Mouse (Mus musculus): ENCODE data around the gene Plrg1. TPM values are rescaled to one million over a fixed set of nuclear protein-coding genes. Genes with fewer than 3 reads are reported as not detected.
A peak's percentile ranks its signal among the peaks of the same experiment; 100 is the strongest.

Gene Plrg1
- polyA plus RNA-seq, 1 experiment from 2014 or later: 145 TPM

DNA sequence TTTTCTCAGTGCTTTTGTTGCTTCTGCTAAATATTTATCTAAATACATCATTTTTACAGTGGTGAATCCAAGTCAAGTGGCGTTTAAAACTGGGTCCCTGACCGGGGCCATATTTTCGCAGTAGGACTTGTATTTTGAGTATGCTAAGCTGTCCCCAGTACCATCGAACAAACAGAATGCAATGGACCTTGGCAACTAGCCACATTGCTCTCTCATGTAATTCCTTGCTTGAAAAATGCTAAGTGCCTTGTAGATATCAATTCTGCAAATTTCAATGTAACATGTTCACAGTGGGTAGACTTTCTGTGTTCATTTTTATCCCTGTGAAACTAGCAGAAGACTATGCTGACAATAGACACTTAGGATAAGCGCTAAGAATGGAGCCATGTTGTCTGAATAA lies 34.1 kb upstream of the Plrg1 start:
- ATAC-seq (no peak), DNase-seq (ENCODE audit: low spot score) (no peak)
- no peaks in the 10 kb centered on the region for H3K36me3 ChIP-seq (ENCODE audit: control insufficient read depth, insufficient read depth, low read length)
- no peaks in the 10 kb centered on the region for H3K27me3 ChIP-seq (replicated peaks; ENCODE audit: control insufficient read depth, insufficient read depth, low read length)
- H3K27ac ChIP-seq (ENCODE audit: low read depth, low read length): no peak overlapping the region
- no peak overlapping the region for H3K9ac ChIP-seq (ENCODE audit: low read length)
- 95% methylated on average over 5 of the region's 5 CpGs for WGBS
- no peaks in the 10 kb centered on the region for H3K4me1 ChIP-seq (ENCODE audit: control insufficient read depth, insufficient read depth, low read length)
- no peak overlapping the region for H3K4me3 ChIP-seq (ENCODE audit: low read depth, low read length)
- H3K4me2 ChIP-seq (ENCODE audit: low read length): no peak overlapping the region
- H3K9me3 ChIP-seq (replicated peaks; ENCODE audit: control insufficient read depth, low read length): no peaks in the 10 kb centered on the region

DNA sequence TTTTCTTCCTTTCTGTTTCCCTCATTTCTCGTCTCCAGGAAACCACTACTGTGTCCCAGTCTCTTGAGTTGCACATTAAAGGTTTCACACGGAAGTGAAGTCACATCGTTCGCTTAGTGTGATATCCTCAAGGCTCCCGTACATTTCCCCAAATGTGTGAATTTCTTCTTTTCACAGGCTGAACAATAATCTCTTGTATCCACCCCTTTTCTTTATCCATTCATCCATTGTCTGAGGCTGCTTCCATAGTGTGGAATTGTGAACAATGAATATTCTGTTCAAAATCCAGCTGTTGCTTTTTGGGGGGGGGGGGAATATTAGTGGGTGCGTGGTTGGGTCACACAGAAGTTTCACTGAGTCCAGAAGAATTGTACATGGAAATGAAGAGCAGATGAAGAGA lies 30.3 kb upstream of the Plrg1 start:
- Histone ChIP-seq H3K4me2 (ENCODE audit: low read length) (no peak overlapping the region), H3K9me3 (replicated peaks; ENCODE audit: control insufficient read depth, low read length) (no peaks in the 10 kb centered on the region), H3K9ac (ENCODE audit: low read length) (no peak overlapping the region), H3K36me3 (ENCODE audit: control insufficient read depth, insufficient read depth, low read length) (no peaks in the 10 kb centered on the region), H3K27ac (ENCODE audit: low read depth, low read length) (no peak overlapping the region), H3K27me3 (replicated peaks; ENCODE audit: control insufficient read depth, insufficient read depth, low read length) (no peaks in the 10 kb centered on the region), H3K4me3 (ENCODE audit: low read depth, low read length) (no peak overlapping the region), H3K4me1 (ENCODE audit: control insufficient read depth, insufficient read depth, low read length) (0 out of 2 replicates have a peak, but pooled peaks cover 2% of the 10 kb centered on the region)
- WGBS: 63% methylated on average over 6 of the region's 6 CpGs
- no peak for DNase-seq (ENCODE audit: low spot score)
- ATAC-seq: no peak

DNA sequence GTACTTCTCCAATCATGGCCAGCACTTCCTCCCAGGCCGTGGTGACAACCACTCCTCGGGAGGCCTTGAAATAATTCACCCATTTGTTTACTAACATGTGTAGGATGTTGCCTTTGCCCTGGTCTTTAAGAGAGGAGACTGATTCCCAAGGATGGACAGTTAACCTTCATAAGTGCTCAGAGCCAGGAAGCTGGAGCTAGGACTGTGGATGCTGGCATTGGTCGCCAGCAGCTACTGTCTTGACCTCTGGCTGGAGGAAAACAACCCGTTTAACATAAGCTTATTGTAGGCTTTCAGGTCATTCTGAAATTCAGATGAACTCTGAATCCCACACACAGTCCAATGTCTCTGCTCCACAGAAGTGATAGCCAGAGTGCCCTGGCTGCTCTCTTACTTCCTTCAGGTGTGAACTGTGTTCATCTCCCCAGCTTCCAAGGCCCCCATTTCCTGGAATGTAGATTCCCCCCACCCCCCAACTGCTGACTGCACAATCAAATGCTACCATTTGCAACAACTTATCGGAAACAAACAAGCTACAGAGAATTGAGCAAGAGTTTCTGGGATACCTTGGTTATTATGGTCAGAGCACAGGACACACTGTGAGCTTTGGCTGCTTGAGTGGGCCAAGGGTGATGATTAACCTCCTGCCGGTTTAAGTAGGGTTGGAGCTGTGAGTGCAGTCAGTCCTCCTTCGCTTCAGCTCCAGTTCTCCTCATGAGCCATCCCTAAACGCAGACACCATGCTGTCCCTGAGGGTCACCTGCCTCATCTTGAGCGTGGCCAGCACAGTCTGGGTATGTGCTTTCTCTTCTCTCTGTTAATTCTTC lies 29.6 kb upstream of the Plrg1 start, which contains the start of gene Fga:
Gene Fga (plus strand): TSS at position 602 of the 827 bp plus-strand sequence.
- WGBS: 77% methylated on average over 9 of the region's 9 CpGs
- no peak for DNase-seq (ENCODE audit: low spot score)
- H3K9me3 ChIP-seq (replicated peaks; ENCODE audit: control insufficient read depth, low read length): no peaks in the 10 kb centered on the region

DNA sequence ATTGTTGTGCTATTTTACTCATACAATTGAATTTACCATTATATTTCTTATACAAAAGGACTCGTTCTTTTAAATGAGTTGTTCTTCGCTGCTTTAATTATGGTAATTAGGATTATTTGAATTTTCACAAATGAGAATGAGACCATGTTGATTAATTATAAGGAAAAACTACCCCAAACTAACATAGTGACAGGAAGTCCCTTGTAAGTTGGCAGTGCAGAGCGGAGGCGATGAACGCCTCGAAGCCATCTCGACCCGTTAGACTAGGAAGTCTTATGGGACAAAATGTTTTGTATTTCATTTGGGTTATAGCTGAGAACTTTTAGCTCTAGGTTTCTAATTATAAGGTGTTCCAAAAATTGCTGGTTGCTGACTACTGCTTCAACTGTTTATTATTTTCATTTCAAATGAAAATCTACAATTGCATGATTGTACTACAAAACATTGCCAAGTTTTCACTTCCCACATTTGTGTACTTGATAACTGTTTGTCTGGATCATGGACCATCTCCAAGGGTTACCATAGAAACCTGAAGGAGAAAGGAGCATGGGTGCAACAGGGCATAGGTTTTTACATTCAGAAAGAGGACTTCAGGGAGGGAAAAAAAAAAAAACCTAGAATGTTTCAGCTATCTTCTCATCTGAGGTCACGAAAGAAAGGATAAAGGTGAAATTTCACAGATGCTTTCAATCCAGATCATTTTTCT lies 27.6 kb upstream of the Plrg1 start:
- H3K4me3 ChIP-seq (ENCODE audit: low read depth, low read length): no peak overlapping the region
- no peaks in the 10 kb centered on the region for H3K9me3 ChIP-seq (replicated peaks; ENCODE audit: control insufficient read depth, low read length)
- H3K9ac ChIP-seq (ENCODE audit: low read length): no peak overlapping the region
- no peaks in the 10 kb centered on the region for H3K27me3 ChIP-seq (replicated peaks; ENCODE audit: control insufficient read depth, insufficient read depth, low read length)
- DNase-seq (ENCODE audit: low spot score) (no peak), ATAC-seq (no peak)
- no peaks in the 10 kb centered on the region for H3K36me3 ChIP-seq (ENCODE audit: control insufficient read depth, insufficient read depth, low read length)
- H3K27ac ChIP-seq (ENCODE audit: low read depth, low read length): no peak overlapping the region
- 56% methylated on average over 9 of the region's 9 CpGs for WGBS
- H3K4me2 ChIP-seq (ENCODE audit: low read length): no peak overlapping the region
- 0 out of 2 replicates have a peak, but pooled peaks cover 2% of the 10 kb centered on the region for H3K4me1 ChIP-seq (ENCODE audit: control insufficient read depth, insufficient read depth, low read length)

More for the DNA sequence above, 29.6 kb upstream of the Plrg1 start, which contains the start of gene Fga:
- no peak within 1 kb of the TSS for H3K9ac ChIP-seq (ENCODE audit: low read length)
- H3K4me3 ChIP-seq (ENCODE audit: low read depth, low read length): no peak within 1 kb of the TSS
- no peaks in the 10 kb centered on the region for H3K36me3 ChIP-seq (ENCODE audit: control insufficient read depth, insufficient read depth, low read length)
- no peak for ATAC-seq
- 0 out of 2 replicates have a peak, but pooled peaks cover 2% of the 10 kb centered on the region for H3K4me1 ChIP-seq (ENCODE audit: control insufficient read depth, insufficient read depth, low read length)
- H3K27ac ChIP-seq (ENCODE audit: low read depth, low read length): no peak within 1 kb of the TSS
- H3K27me3 ChIP-seq (replicated peaks; ENCODE audit: control insufficient read depth, insufficient read depth, low read length): no peaks in the 10 kb centered on the region
- no peak within 1 kb of the TSS for H3K4me2 ChIP-seq (ENCODE audit: low read length)

DNA sequence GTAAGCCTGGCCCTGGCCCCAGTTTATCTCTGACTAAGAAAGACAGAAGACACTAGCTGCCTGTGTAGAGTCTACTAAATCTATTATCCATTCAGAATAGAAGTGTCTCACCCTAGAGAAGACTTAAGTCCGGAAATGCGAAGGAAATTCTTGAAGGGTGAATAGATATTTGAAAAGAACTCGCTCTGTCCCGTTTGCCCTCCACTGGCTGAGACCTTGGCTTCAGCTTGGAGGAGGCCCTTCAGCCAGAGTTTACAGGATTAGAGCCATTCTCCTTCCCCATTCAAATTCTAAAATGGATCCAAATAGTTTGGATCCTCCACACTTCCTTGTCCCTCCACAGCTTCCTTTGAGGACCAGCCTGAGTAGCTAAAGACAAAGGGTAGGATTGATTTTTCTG lies 25.0 kb upstream of the Plrg1 start:
- Histone ChIP-seq H3K36me3 (ENCODE audit: control insufficient read depth, insufficient read depth, low read length) (no peaks in the 10 kb centered on the region), H3K9ac (ENCODE audit: low read length) (no peak overlapping the region), H3K27me3 (replicated peaks; ENCODE audit: control insufficient read depth, insufficient read depth, low read length) (no peaks in the 10 kb centered on the region), H3K4me2 (ENCODE audit: low read length) (no peak overlapping the region), H3K27ac (ENCODE audit: low read depth, low read length) (no peak overlapping the region), H3K9me3 (replicated peaks; ENCODE audit: control insufficient read depth, low read length) (no peaks in the 10 kb centered on the region), H3K4me1 (ENCODE audit: control insufficient read depth, insufficient read depth, low read length) (0 out of 2 replicates have a peak, but pooled peaks cover 2% of the 10 kb centered on the region), H3K4me3 (ENCODE audit: low read depth, low read length) (no peak overlapping the region)
- DNase-seq (ENCODE audit: low spot score) (no peak), ATAC-seq (no peak)
- WGBS: 86% methylated on average over 4 of the region's 4 CpGs

DNA sequence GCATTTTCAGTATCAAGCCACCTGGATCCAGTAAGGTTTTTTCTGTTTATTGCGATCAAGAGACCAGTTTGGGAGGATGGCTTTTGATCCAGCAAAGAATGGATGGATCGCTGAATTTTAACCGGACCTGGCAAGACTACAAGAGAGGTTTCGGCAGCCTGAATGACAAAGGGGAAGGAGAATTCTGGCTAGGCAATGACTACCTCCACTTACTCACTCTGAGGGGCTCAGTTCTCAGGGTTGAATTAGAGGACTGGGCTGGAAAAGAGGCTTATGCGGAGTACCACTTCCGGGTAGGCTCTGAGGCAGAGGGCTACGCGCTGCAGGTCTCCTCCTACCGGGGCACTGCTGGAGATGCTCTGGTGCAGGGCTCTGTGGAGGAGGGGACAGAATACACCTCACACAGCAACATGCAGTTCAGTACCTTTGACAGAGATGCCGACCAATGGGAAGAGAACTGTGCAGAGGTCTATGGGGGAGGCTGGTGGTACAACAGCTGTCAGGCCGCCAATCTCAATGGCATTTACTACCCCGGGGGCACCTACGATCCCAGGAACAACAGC lies 22.5 kb upstream of the Plrg1 start:
- Histone ChIP-seq H3K4me3 (ENCODE audit: low read depth, low read length) (no peak overlapping the region), H3K4me2 (ENCODE audit: low read length) (peak overlapping the region; percentile 24), H3K9ac (ENCODE audit: low read length) (peak overlapping the region; percentile 9; the same call in 1 of the 2 replicates), H3K36me3 (ENCODE audit: control insufficient read depth, insufficient read depth, low read length) (no peaks in the 10 kb centered on the region), H3K9me3 (replicated peaks; ENCODE audit: control insufficient read depth, low read length) (no peaks in the 10 kb centered on the region), H3K27me3 (replicated peaks; ENCODE audit: control insufficient read depth, insufficient read depth, low read length) (no peaks in the 10 kb centered on the region), H3K27ac (ENCODE audit: low read depth, low read length) (no peak overlapping the region), H3K4me1 (ENCODE audit: control insufficient read depth, insufficient read depth, low read length) (0 out of 2 replicates have a peak, but pooled peaks cover 1% of the 10 kb centered on the region)
- ATAC-seq: peak; percentile 63
- DNase-seq (ENCODE audit: low spot score): no peak
- 39% methylated on average over 13 of the region's 13 CpGs for WGBS

DNA sequence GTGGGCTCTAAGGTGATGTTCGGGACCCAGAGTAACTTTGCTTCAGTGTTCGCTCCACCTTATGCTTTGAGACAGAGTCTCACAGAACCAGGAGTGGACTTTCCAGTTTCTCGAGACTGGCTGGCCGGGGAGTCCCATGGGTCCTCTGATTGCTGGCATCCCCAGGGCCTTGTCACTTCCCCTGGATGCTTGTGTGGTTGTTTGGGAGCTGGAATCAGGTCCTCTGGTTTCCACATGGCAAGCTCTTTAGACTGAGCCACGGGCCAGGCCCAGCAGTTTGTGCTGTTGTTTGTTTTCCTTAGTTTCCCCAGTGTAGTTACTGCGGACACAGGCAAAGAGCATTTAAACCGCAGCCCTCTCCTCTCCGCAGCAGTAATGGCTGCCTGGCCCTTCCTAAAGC lies 21.5 kb upstream of the Plrg1 start:
- ATAC-seq (no peak), DNase-seq (ENCODE audit: low spot score) (no peak)
- H3K27me3 ChIP-seq (replicated peaks; ENCODE audit: control insufficient read depth, insufficient read depth, low read length): no peaks in the 10 kb centered on the region
- no peak overlapping the region for H3K4me3 ChIP-seq (ENCODE audit: low read depth, low read length)
- H3K4me1 ChIP-seq (ENCODE audit: control insufficient read depth, insufficient read depth, low read length): no peaks in the 10 kb centered on the region
- no peak overlapping the region for H3K4me2 ChIP-seq (ENCODE audit: low read length)
- H3K9ac ChIP-seq (ENCODE audit: low read length): no peak overlapping the region
- no peaks in the 10 kb centered on the region for H3K9me3 ChIP-seq (replicated peaks; ENCODE audit: control insufficient read depth, low read length)
- no peaks in the 10 kb centered on the region for H3K36me3 ChIP-seq (ENCODE audit: control insufficient read depth, insufficient read depth, low read length)
- H3K27ac ChIP-seq (ENCODE audit: low read depth, low read length): no peak overlapping the region
- WGBS: 84% methylated on average over 8 of the region's 8 CpGs

DNA sequence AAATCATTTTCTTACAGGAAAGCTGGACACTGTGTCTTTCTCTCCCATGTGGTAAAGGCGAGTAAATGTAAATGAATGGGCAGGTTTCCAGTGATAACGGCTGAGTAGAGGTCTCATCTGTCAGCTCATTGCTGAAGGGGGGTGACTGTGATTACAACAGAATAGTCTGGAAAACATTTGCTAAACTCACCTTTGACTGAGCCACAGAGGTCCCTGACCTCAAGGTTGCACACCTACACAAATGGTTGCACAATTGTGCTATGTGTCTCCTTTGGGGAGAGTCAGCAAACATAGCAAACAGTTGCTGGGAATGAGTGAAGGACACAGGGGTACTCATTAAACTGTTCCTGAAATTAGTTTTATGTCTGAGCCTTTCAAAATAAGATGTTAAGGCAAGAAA lies 16.5 kb upstream of the Plrg1 start:
- H3K4me2 ChIP-seq (ENCODE audit: low read length): no peak overlapping the region
- ATAC-seq: no peak
- no peaks in the 10 kb centered on the region for H3K4me1 ChIP-seq (ENCODE audit: control insufficient read depth, insufficient read depth, low read length)
- no peaks in the 10 kb centered on the region for H3K9me3 ChIP-seq (replicated peaks; ENCODE audit: control insufficient read depth, low read length)
- H3K4me3 ChIP-seq (ENCODE audit: low read depth, low read length): no peak overlapping the region
- WGBS: 64% methylated on average over 2 of the region's 2 CpGs
- H3K9ac ChIP-seq (ENCODE audit: low read length): no peak overlapping the region
- DNase-seq (ENCODE audit: low spot score): no peak
- no peaks in the 10 kb centered on the region for H3K36me3 ChIP-seq (ENCODE audit: control insufficient read depth, insufficient read depth, low read length)
- no peak overlapping the region for H3K27ac ChIP-seq (ENCODE audit: low read depth, low read length)
- no peaks in the 10 kb centered on the region for H3K27me3 ChIP-seq (replicated peaks; ENCODE audit: control insufficient read depth, insufficient read depth, low read length)

Measured in forebrain, embryonic 14.5 days (tissue).